Mouse (Mus musculus) heart, embryonic 13.5 days (tissue): Measurements from ENCODE around the gene Gpm6a. TPM values are rescaled to one million over a fixed set of nuclear protein-coding genes. Genes with fewer than 3 reads are reported as not detected.

Experiments
- ATAC-seq: fragments of 200-750 bp; cut with Nextera tagmentation; 2 replicates; pipeline ENCODE4 v1.8.0; 2017; ENCODE audit warnings: moderate TSS enrichment; ENCODE audit not compliant: insufficient number of reproducible peaks, low FRiP score, low TSS enrichment; ENCODE audit errors: extremely low read depth
- H3K27ac ChIP-seq: fragments of 300-500 bp; sonication (generic); replicated peaks from 2 replicates; pipeline ENCODE4 v1.5.1; 2015; ENCODE audit warnings: moderate library complexity, mild to moderate bottlenecking, inconsistent platforms
- H3K27me3 ChIP-seq: fragments of 300-500 bp; sonication (generic); replicated peaks from 2 replicates; pipeline ENCODE4 v1.6.1; 2015; ENCODE audit warnings: mild to moderate bottlenecking, inconsistent platforms
- H3K36me3 ChIP-seq: fragments of 300-500 bp; sonication (generic); 2 replicates; pipeline ENCODE4 v1.6.1; 2015; ENCODE audit warnings: mild to moderate bottlenecking, inconsistent platforms
- H3K4me1 ChIP-seq: fragments of 300-500 bp; sonication (generic); 2 replicates; pipeline ENCODE4 v1.6.1; 2015; ENCODE audit warnings: inconsistent platforms
- H3K4me2 ChIP-seq: fragments of 300-500 bp; sonication (generic); 2 replicates; pipeline ENCODE4 v1.6.1; 2015; ENCODE audit warnings: inconsistent platforms, mild to moderate bottlenecking, moderate library complexity
- H3K4me3 ChIP-seq: fragments of 300-500 bp; sonication (generic); 2 replicates; pipeline ENCODE4 v1.5.1; 2015; ENCODE audit warnings: moderate library complexity, mild to moderate bottlenecking, inconsistent platforms
- H3K9ac ChIP-seq: fragments of 300-500 bp; sonication (generic); 2 replicates; pipeline ENCODE4 v1.6.1; 2015; ENCODE audit warnings: inconsistent platforms, mild to moderate bottlenecking, moderate library complexity
- H3K9me3 ChIP-seq: fragments of 300-500 bp; sonication (generic); 2 replicates; pipeline ENCODE4 v1.6.1; 2016; ENCODE audit warnings: inconsistent platforms
- WGBS: fragments of 180-500 bp; shearing (Covaris S2); methylation state at CpG from one replicate; pipeline ENCODE4 v1.1.7; 2015; ENCODE audit warnings: mixed read lengths; 5-methylcytosine and 5-hydroxymethylcytosine counted together
- polyA plus RNA-seq: library from polyadenylated mRNA; unstranded; fragments of >200 nt; fragmentation: Nextera tagmentation; extraction: Ambion mirVana; gene quantifications from 2 replicates; pipeline ENCODE4 v1.2.1, GENCODE M21; 2015

Gene Gpm6a
- polyA plus RNA-seq, result 16.1 and 19.7 TPM in 2 replicates

- Histone ChIP-seq H3K27ac (no peak within 1 kb of the TSS), H3K9ac (0 out of 2 replicates have a peak within 1 kb of the TSS, but pooled peaks have one; percentile 2), H3K4me3 (peak within 1 kb of the TSS; percentile 23), H3K27me3 (no peaks in the 10 kb centered on the region), H3K9me3 (no peaks in the 10 kb centered on the region), H3K4me2 (peak within 1 kb of the TSS; percentile 52), H3K36me3 (no peaks in the 10 kb centered on the region), H3K4me1 (no peaks in the 10 kb centered on the region)
- no peak for ATAC-seq
- WGBS, result 31% methylated on average over 13 of the region's 13 CpGs
Measured at GRCm38 (mm10) chr8:54954741-54955455, at the start of gene Gpm6a. TSS of gene Gpm6a (plus strand) at chr8:54954843.

GRCm38 (mm10) chr8:54912891-54913290, 41.8 kb upstream of the Gpm6a start:
- Histone ChIP-seq H3K27ac (no peak overlapping the region), H3K36me3 (no peaks in the 10 kb centered on the region), H3K27me3 (no peaks in the 10 kb centered on the region), H3K4me3 (no peak overlapping the region), H3K4me2 (no peak overlapping the region), H3K4me1 (no peaks in the 10 kb centered on the region), H3K9me3 (no peaks in the 10 kb centered on the region), H3K9ac (no peak overlapping the region)
- no peak for ATAC-seq
- WGBS, result 89% methylated on average over 2 of the region's 2 CpGs

GRCm38 (mm10) chr8:54917710-54918109, 36.9 kb upstream of the Gpm6a start:
- WGBS, result 56% methylated on average over 9 of the region's 9 CpGs
- no peak overlapping the region for H3K27ac ChIP-seq
- no peak for ATAC-seq
- no peak overlapping the region for H3K4me2 ChIP-seq
- H3K9me3 ChIP-seq, result no peaks in the 10 kb centered on the region
- H3K4me3 ChIP-seq, result no peak overlapping the region
- no peak overlapping the region for H3K9ac ChIP-seq
- H3K36me3 ChIP-seq, result no peaks in the 10 kb centered on the region
- peaks cover 5% of the 10 kb centered on the region; the same call in 1 of the 2 replicates for H3K4me1 ChIP-seq
- H3K27me3 ChIP-seq, result no peaks in the 10 kb centered on the region

GRCm38 (mm10) chr8:54922160-54922855, 32.3 kb upstream of the Gpm6a start:
- 45% methylated on average over 2 of the region's 2 CpGs for WGBS
- H3K27ac ChIP-seq, result no peak overlapping the region
- H3K9me3 ChIP-seq, result no peaks in the 10 kb centered on the region
- H3K4me3 ChIP-seq, result no peak overlapping the region
- peaks cover 5% of the 10 kb centered on the region; the same call in 1 of the 2 replicates for H3K4me1 ChIP-seq
- no peaks in the 10 kb centered on the region for H3K36me3 ChIP-seq
- H3K9ac ChIP-seq, result no peak overlapping the region
- no peak overlapping the region for H3K4me2 ChIP-seq
- no peaks in the 10 kb centered on the region for H3K27me3 ChIP-seq
- no peak for ATAC-seq

GRCm38 (mm10) chr8:54924936-54925335, 29.7 kb upstream of the Gpm6a start:
- no peak for ATAC-seq
- H3K9me3 ChIP-seq, result no peaks in the 10 kb centered on the region
- H3K27me3 ChIP-seq, result no peaks in the 10 kb centered on the region
- 74% methylated on average over 3 of the region's 3 CpGs for WGBS
- H3K4me1 ChIP-seq, result peaks cover 5% of the 10 kb centered on the region; the same call in 1 of the 2 replicates
- H3K4me2 ChIP-seq, result no peak overlapping the region
- no peaks in the 10 kb centered on the region for H3K36me3 ChIP-seq
- no peak overlapping the region for H3K27ac ChIP-seq
- no peak overlapping the region for H3K9ac ChIP-seq
- no peak overlapping the region for H3K4me3 ChIP-seq

- no peaks in the 10 kb centered on the region for H3K4me1 ChIP-seq
- no peak overlapping the region for H3K4me2 ChIP-seq
- WGBS, result 55% methylated on average over 2 of the region's 2 CpGs
- H3K27me3 ChIP-seq, result no peaks in the 10 kb centered on the region
- H3K9ac ChIP-seq, result no peak overlapping the region
- no peak for ATAC-seq
- H3K9me3 ChIP-seq, result no peaks in the 10 kb centered on the region
- H3K4me3 ChIP-seq, result no peak overlapping the region
- H3K27ac ChIP-seq, result no peak overlapping the region
- no peaks in the 10 kb centered on the region for H3K36me3 ChIP-seq
Measured at GRCm38 (mm10) chr8:54932306-54932705, 22.3 kb upstream of the Gpm6a start.

GRCm38 (mm10) chr8:54953351-54953750, 1.3 kb upstream of the Gpm6a start:
- no peaks in the 10 kb centered on the region for H3K27me3 ChIP-seq
- no peak for ATAC-seq
- no peaks in the 10 kb centered on the region for H3K4me1 ChIP-seq
- no peak overlapping the region for H3K27ac ChIP-seq
- H3K9ac ChIP-seq, result no peak overlapping the region
- H3K9me3 ChIP-seq, result no peaks in the 10 kb centered on the region
- H3K4me3 ChIP-seq, result no peak overlapping the region
- H3K36me3 ChIP-seq, result no peaks in the 10 kb centered on the region
- no peak overlapping the region for H3K4me2 ChIP-seq
- WGBS, result 67% methylated on average over 2 of the region's 2 CpGs

- 59% methylated on average over 6 of the region's 6 CpGs for WGBS
- H3K4me2 ChIP-seq, result no peak overlapping the region
- no peak overlapping the region for H3K9ac ChIP-seq
- no peaks in the 10 kb centered on the region for H3K4me1 ChIP-seq
- H3K9me3 ChIP-seq, result no peaks in the 10 kb centered on the region
- H3K27me3 ChIP-seq, result no peaks in the 10 kb centered on the region
- no peak overlapping the region for H3K27ac ChIP-seq
- no peak overlapping the region for H3K4me3 ChIP-seq
- no peaks in the 10 kb centered on the region for H3K36me3 ChIP-seq
- no peak for ATAC-seq
Measured at GRCm38 (mm10) chr8:54954030-54954429, 613 bp upstream of the Gpm6a start.

- no peak overlapping the region for H3K27ac ChIP-seq
- WGBS, result 74% methylated on average over 3 of the region's 3 CpGs
- H3K36me3 ChIP-seq, result no peaks in the 10 kb centered on the region
- no peak for ATAC-seq
- no peaks in the 10 kb centered on the region for H3K27me3 ChIP-seq
- H3K4me1 ChIP-seq, result no peaks in the 10 kb centered on the region
- no peak overlapping the region for H3K9ac ChIP-seq
- no peak overlapping the region for H3K4me2 ChIP-seq
- H3K9me3 ChIP-seq, result no peaks in the 10 kb centered on the region
- H3K4me3 ChIP-seq, result no peak overlapping the region
Measured at GRCm38 (mm10) chr8:54955456-54955800, 785 bp downstream of the Gpm6a start.

- H3K4me3 ChIP-seq, result no peak overlapping the region
- no peaks in the 10 kb centered on the region for H3K36me3 ChIP-seq
- 77% methylated on average over 6 of the region's 6 CpGs for WGBS
- H3K9me3 ChIP-seq, result no peaks in the 10 kb centered on the region
- H3K27me3 ChIP-seq, result no peaks in the 10 kb centered on the region
- no peaks in the 10 kb centered on the region for H3K4me1 ChIP-seq
- H3K4me2 ChIP-seq, result no peak overlapping the region
- H3K27ac ChIP-seq, result no peak overlapping the region
- no peak for ATAC-seq
- H3K9ac ChIP-seq, result no peak overlapping the region
Measured at GRCm38 (mm10) chr8:54955935-54956573, 1.4 kb downstream of the Gpm6a start.

- H3K4me1 ChIP-seq, result no peaks in the 10 kb centered on the region
- 68% methylated on average over 3 of the region's 3 CpGs for WGBS
- H3K27me3 ChIP-seq, result no peaks in the 10 kb centered on the region
- H3K4me3 ChIP-seq, result no peak overlapping the region
- H3K27ac ChIP-seq, result no peak overlapping the region
- no peaks in the 10 kb centered on the region for H3K36me3 ChIP-seq
- no peak overlapping the region for H3K9ac ChIP-seq
- H3K4me2 ChIP-seq, result no peak overlapping the region
- no peak for ATAC-seq
- no peaks in the 10 kb centered on the region for H3K9me3 ChIP-seq
Measured at GRCm38 (mm10) chr8:54956787-54957186, 2.1 kb downstream of the Gpm6a start.
